Mouse (Mus musculus): ENCODE results near the gene Zcchc24.

Gene Zcchc24

GRCm38 (mm10) chr14:25759551-25759950 is 9.3 kb downstream of the Zcchc24 start:
- no peaks in the 10 kb centered on the region for H3K27me3 ChIP-seq (ENCODE audit: insufficient read depth, low read length)
- H3K36me3 ChIP-seq (ENCODE audit: insufficient read depth, low read length): peaks cover 43% of the 10 kb centered on the region
- no peaks in the 10 kb centered on the region for H3K9me3 ChIP-seq (ENCODE audit: low read length)
- no peak for TF ChIP-seq NANOG (IDR thresholded peaks at IDR 0.05; ENCODE audit: borderline replicate concordance, low read length)
- TF ChIP-seq CTCF (conservative IDR thresholded peaks at IDR 0.05; ENCODE audit: low read length): no peak
- TF ChIP-seq POU5F1 (IDR thresholded peaks at IDR 0.05; ENCODE audit: borderline replicate concordance, low read length): no peak
- H3K4me1 ChIP-seq (replicated peaks; ENCODE audit: low read depth, low read length): peaks cover 57% of the 10 kb centered on the region
- no peak overlapping the region for H3K4me3 ChIP-seq (replicated peaks; ENCODE audit: low read length)

- Histone ChIP-seq H3K4me1 (replicated peaks; ENCODE audit: low read depth, low read length) (peaks cover 72% of the 10 kb centered on the region), H3K4me3 (replicated peaks; ENCODE audit: low read length) (no peak overlapping the region), H3K9me3 (ENCODE audit: low read length) (no peaks in the 10 kb centered on the region), H3K27me3 (ENCODE audit: insufficient read depth, low read length) (no peaks in the 10 kb centered on the region), H3K36me3 (ENCODE audit: insufficient read depth, low read length) (peaks cover 31% of the 10 kb centered on the region)
- TF ChIP-seq POU5F1 (IDR thresholded peaks at IDR 0.05; ENCODE audit: borderline replicate concordance, low read length) (no peak), CTCF (conservative IDR thresholded peaks at IDR 0.05; ENCODE audit: low read length) (no peak), NANOG (IDR thresholded peaks at IDR 0.05; ENCODE audit: borderline replicate concordance, low read length) (no peak)
Observed at GRCm38 (mm10) chr14:25757917-25758316, 10.9 kb downstream of the Zcchc24 start.

- Histone ChIP-seq H3K4me3 (replicated peaks; ENCODE audit: low read length) (peak overlapping the region; percentile 23; the same call in 1 of the 2 replicates), H3K36me3 (ENCODE audit: insufficient read depth, low read length) (peaks cover 25% of the 10 kb centered on the region), H3K27me3 (ENCODE audit: insufficient read depth, low read length) (no peaks in the 10 kb centered on the region), H3K4me1 (replicated peaks; ENCODE audit: low read depth, low read length) (peaks cover 80% of the 10 kb centered on the region), H3K9me3 (ENCODE audit: low read length) (no peaks in the 10 kb centered on the region)
- TF ChIP-seq CTCF (conservative IDR thresholded peaks at IDR 0.05; ENCODE audit: low read length): no peak
- no peak for TF ChIP-seq NANOG (IDR thresholded peaks at IDR 0.05; ENCODE audit: borderline replicate concordance, low read length)
- TF ChIP-seq POU5F1 (IDR thresholded peaks at IDR 0.05; ENCODE audit: borderline replicate concordance, low read length): no peak
Observed at GRCm38 (mm10) chr14:25756385-25756990, 12.4 kb downstream of the Zcchc24 start.

GRCm38 (mm10) chr14:25755541-25755940 is 13.3 kb downstream of the Zcchc24 start:
- no peak for TF ChIP-seq NANOG (IDR thresholded peaks at IDR 0.05; ENCODE audit: borderline replicate concordance, low read length)
- no peak for TF ChIP-seq POU5F1 (IDR thresholded peaks at IDR 0.05; ENCODE audit: borderline replicate concordance, low read length)
- no peak for TF ChIP-seq CTCF (conservative IDR thresholded peaks at IDR 0.05; ENCODE audit: low read length)
- no peaks in the 10 kb centered on the region for H3K9me3 ChIP-seq (ENCODE audit: low read length)

GRCm38 (mm10) chr14:25754531-25755484 is 14.0 kb downstream of the Zcchc24 start:
- Histone ChIP-seq H3K36me3 (ENCODE audit: insufficient read depth, low read length) (peaks cover 36% of the 10 kb centered on the region), H3K27me3 (ENCODE audit: insufficient read depth, low read length) (no peaks in the 10 kb centered on the region), H3K9me3 (ENCODE audit: low read length) (no peaks in the 10 kb centered on the region), H3K4me1 (replicated peaks; ENCODE audit: low read depth, low read length) (peaks cover 85% of the 10 kb centered on the region), H3K4me3 (replicated peaks; ENCODE audit: low read length) (peak overlapping the region; percentile 53)
- TF ChIP-seq CTCF (conservative IDR thresholded peaks at IDR 0.05; ENCODE audit: low read length) (no peak), NANOG (IDR thresholded peaks at IDR 0.05; ENCODE audit: borderline replicate concordance, low read length) (no peak), POU5F1 (IDR thresholded peaks at IDR 0.05; ENCODE audit: borderline replicate concordance, low read length) (no peak)

More at GRCm38 (mm10) chr14:25755541-25755940, 13.3 kb downstream of the Zcchc24 start:
- H3K36me3 ChIP-seq (ENCODE audit: insufficient read depth, low read length): peaks cover 35% of the 10 kb centered on the region
- peaks cover 84% of the 10 kb centered on the region for H3K4me1 ChIP-seq (replicated peaks; ENCODE audit: low read depth, low read length)
- H3K4me3 ChIP-seq (replicated peaks; ENCODE audit: low read length): peak overlapping the region; percentile 53
- no peaks in the 10 kb centered on the region for H3K27me3 ChIP-seq (ENCODE audit: insufficient read depth, low read length)

- Histone ChIP-seq H3K4me3 (replicated peaks; ENCODE audit: low read length) (no peak overlapping the region), H3K9me3 (ENCODE audit: low read length) (no peaks in the 10 kb centered on the region), H3K27me3 (ENCODE audit: insufficient read depth, low read length) (no peaks in the 10 kb centered on the region), H3K36me3 (ENCODE audit: insufficient read depth, low read length) (peaks cover 36% of the 10 kb centered on the region), H3K4me1 (replicated peaks; ENCODE audit: low read depth, low read length) (peaks cover 89% of the 10 kb centered on the region)
- TF ChIP-seq CTCF (conservative IDR thresholded peaks at IDR 0.05; ENCODE audit: low read length) (no peak), POU5F1 (IDR thresholded peaks at IDR 0.05; ENCODE audit: borderline replicate concordance, low read length) (no peak), NANOG (IDR thresholded peaks at IDR 0.05; ENCODE audit: borderline replicate concordance, low read length) (no peak)
Observed at GRCm38 (mm10) chr14:25753021-25753420, 15.8 kb downstream of the Zcchc24 start.

GRCm38 (mm10) chr14:25751067-25751466 is 17.8 kb downstream of the Zcchc24 start:
- no peak for TF ChIP-seq NANOG (IDR thresholded peaks at IDR 0.05; ENCODE audit: borderline replicate concordance, low read length)
- TF ChIP-seq CTCF (conservative IDR thresholded peaks at IDR 0.05; ENCODE audit: low read length): no peak
- TF ChIP-seq POU5F1 (IDR thresholded peaks at IDR 0.05; ENCODE audit: borderline replicate concordance, low read length): no peak
- Histone ChIP-seq H3K27me3 (ENCODE audit: insufficient read depth, low read length) (no peaks in the 10 kb centered on the region), H3K4me1 (replicated peaks; ENCODE audit: low read depth, low read length) (peaks cover 87% of the 10 kb centered on the region), H3K36me3 (ENCODE audit: insufficient read depth, low read length) (peaks cover 37% of the 10 kb centered on the region), H3K9me3 (ENCODE audit: low read length) (no peaks in the 10 kb centered on the region), H3K4me3 (replicated peaks; ENCODE audit: low read length) (no peak overlapping the region)

GRCm38 (mm10) chr14:25750448-25751015 is 18.3 kb downstream of the Zcchc24 start:
- no peak overlapping the region for H3K4me3 ChIP-seq (replicated peaks; ENCODE audit: low read length)
- peaks cover 37% of the 10 kb centered on the region for H3K36me3 ChIP-seq (ENCODE audit: insufficient read depth, low read length)

More at GRCm38 (mm10) chr14:25750448-25751015, 18.3 kb downstream of the Zcchc24 start:
- Histone ChIP-seq H3K4me1 (replicated peaks; ENCODE audit: low read depth, low read length) (peaks cover 81% of the 10 kb centered on the region), H3K9me3 (ENCODE audit: low read length) (no peaks in the 10 kb centered on the region), H3K27me3 (ENCODE audit: insufficient read depth, low read length) (no peaks in the 10 kb centered on the region)
- TF ChIP-seq CTCF (conservative IDR thresholded peaks at IDR 0.05; ENCODE audit: low read length) (no peak), NANOG (IDR thresholded peaks at IDR 0.05; ENCODE audit: borderline replicate concordance, low read length) (no peak), POU5F1 (IDR thresholded peaks at IDR 0.05; ENCODE audit: borderline replicate concordance, low read length) (no peak)

Measured in E14TG2a.4 (cell line).